Comparison of ENCODE assay signal across 8 mouse cellular contexts in the genomic region with DNA sequence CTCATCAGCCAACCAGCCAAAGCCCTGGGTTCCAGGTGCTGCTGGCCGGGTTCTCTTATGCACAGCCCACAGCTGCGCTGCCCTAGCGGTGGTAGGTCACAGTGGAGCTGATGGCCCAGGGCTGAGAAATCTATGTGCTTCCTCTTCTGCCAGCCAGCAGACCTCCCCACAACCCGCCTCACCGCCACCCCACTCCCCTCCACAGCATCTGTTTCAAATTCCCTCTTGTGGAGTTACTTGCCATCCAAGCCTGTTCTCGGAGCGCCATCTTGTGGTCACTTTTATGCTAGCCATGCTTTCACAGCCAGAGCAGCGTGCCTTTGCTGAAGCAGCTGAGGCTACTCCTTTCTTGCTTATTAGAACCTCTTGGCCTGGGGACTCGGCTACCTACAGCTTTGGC. TPM values are rescaled to one million over a fixed set of nuclear protein-coding genes. Genes with fewer than 3 reads are reported as not detected.
DNase-seq lines count a peak whose midpoint lies in the region; ATAC-seq and TF ChIP-seq lines count a peak whose summit lies in the region.

No protein-coding gene starts in this region.

- H3K4me2 ChIP-seq in forebrain, embryonic 14.5 days (ENCODE audit: low read length): 0 out of 2 replicates have a peak overlapping the region, but pooled peaks have one; percentile 11
- H3K4me2 ChIP-seq in liver, embryonic 16.5 days (ENCODE audit: low read depth, low read length): no peak overlapping the region
- H3K4me2 ChIP-seq in neural tube, embryonic 14.5 days (ENCODE audit: low read depth, low read length): no peak overlapping the region

- peak; percentile 17; the same call in 1 of the 2 replicates for ATAC-seq in cerebellum, adult (ENCODE audit: insufficient number of reproducible peaks, low FRiP score, low TSS enrichment)
- peak; percentile 80 for ATAC-seq in forebrain, embryonic 14.5 days
- peak; percentile 14; the same call in 1 of the 2 replicates for ATAC-seq in liver, embryonic 16.5 days (ENCODE audit: low read depth)
- ATAC-seq in neural tube, embryonic 14.5 days (ENCODE audit: low read depth): peak; percentile 82

- peak; percentile 96 for DNase-seq in forebrain, embryonic 14.5 days (ENCODE audit: low spot score)
- peak; percentile 88 to 94 for DNase-seq in heart, postnatal 14 days
- peak; percentile 67 for DNase-seq in large intestine, adult 2 months (ENCODE audit: low read depth, low spot score)

- no peaks in the 10 kb centered on the region for H3K27me3 ChIP-seq in ES-Bruce4 (ENCODE audit: control insufficient read depth, insufficient read depth, low read length, poor library complexity, severe bottlenecking)
- H3K27me3 ChIP-seq in forebrain, embryonic 14.5 days (replicated peaks; ENCODE audit: control insufficient read depth, insufficient read depth, low read length): no peaks in the 10 kb centered on the region
- H3K27me3 ChIP-seq in liver, embryonic 16.5 days (ENCODE audit: control insufficient read depth, insufficient read depth, low read depth, low read length): no peaks in the 10 kb centered on the region
- H3K27me3 ChIP-seq in neural tube, embryonic 14.5 days (ENCODE audit: control insufficient read depth, insufficient read depth, low read length): no peaks in the 10 kb centered on the region
- H3K27me3 ChIP-seq in testis, adult 2 months (ENCODE audit: control insufficient read depth, insufficient read depth, low read length): no peaks in the 10 kb centered on the region

- H3K9ac ChIP-seq in ES-Bruce4 (ENCODE audit: low read depth, poor library complexity, severe bottlenecking): no peak overlapping the region
- H3K9ac ChIP-seq in forebrain, embryonic 14.5 days (ENCODE audit: low read length): no peak overlapping the region
- H3K9ac ChIP-seq in liver, embryonic 16.5 days (ENCODE audit: low read depth, low read length): no peak overlapping the region
- H3K9ac ChIP-seq in neural tube, embryonic 14.5 days (replicated peaks; ENCODE audit: low read depth, low read length): no peak overlapping the region

- WGBS in forebrain, embryonic 14.5 days: 8% methylated on average over 9 of the region's 9 CpGs
- WGBS in large intestine, adult 2 months: 12% methylated on average over 9 of the region's 9 CpGs
- WGBS in liver, embryonic 16.5 days (ENCODE audit: insufficient replicate concordance): 6% methylated on average over 9 of the region's 9 CpGs
- 7% methylated on average over 9 of the region's 9 CpGs for WGBS in neural tube, embryonic 14.5 days

- H3K4me3 ChIP-seq in ES-Bruce4 (ENCODE audit: low read depth, low read length): no peak overlapping the region
- H3K4me3 ChIP-seq in forebrain, embryonic 14.5 days (ENCODE audit: low read depth, low read length): no peak overlapping the region
- H3K4me3 ChIP-seq in liver, embryonic 16.5 days (ENCODE audit: low read depth, low read length): no peak overlapping the region
- no peak overlapping the region for H3K4me3 ChIP-seq in neural tube, embryonic 14.5 days (ENCODE audit: low read depth, low read length)
- H3K4me3 ChIP-seq in testis, adult 2 months (ENCODE audit: control insufficient read depth, low read depth, low read length): no peak overlapping the region

- H3K4me1 ChIP-seq in ES-Bruce4 (ENCODE audit: control insufficient read depth, insufficient read depth, low read length): peaks cover 7% of the 10 kb centered on the region
- H3K4me1 ChIP-seq in forebrain, embryonic 14.5 days (ENCODE audit: control insufficient read depth, insufficient read depth, low read length): 0 out of 2 replicates have a peak, but pooled peaks cover 2% of the 10 kb centered on the region
- H3K4me1 ChIP-seq in liver, embryonic 16.5 days (ENCODE audit: control insufficient read depth, low read depth, low read length): peaks cover 37% of the 10 kb centered on the region
- H3K4me1 ChIP-seq in neural tube, embryonic 14.5 days (ENCODE audit: control insufficient read depth, insufficient read depth, low read length): peaks cover 10% of the 10 kb centered on the region; the same call in 1 of the 2 replicates
- H3K4me1 ChIP-seq in testis, adult 2 months (ENCODE audit: control insufficient read depth, insufficient read depth, low read length): peaks cover 3% of the 10 kb centered on the region; the same call in 1 of the 2 replicates

- TF ChIP-seq EP300 in ES-Bruce4 (IDR thresholded peaks at IDR 0.05; ENCODE audit: insufficient read depth, low read depth, low read length): no peak

- no peak for TF ChIP-seq POLR2A in ES-Bruce4 (IDR thresholded peaks at IDR 0.05; ENCODE audit: insufficient read depth, low read length)
- no peak for TF ChIP-seq POLR2A in testis, adult 2 months (IDR thresholded peaks at IDR 0.05; ENCODE audit: control insufficient read depth, low read depth, low read length)

- intact Hi-C loops in heart, postnatal 14 days (cut with DNase I): loop anchor here (1.0 to 10.0 kb wide), 5 partner anchors 47 to 1601 kb away; a partner anchor contains a TSS

- peak; percentile 92 for TF ChIP-seq CTCF in ES-Bruce4 (IDR thresholded peaks at IDR 0.05; ENCODE audit: low read depth, low read length)
- TF ChIP-seq CTCF in testis, adult 2 months (IDR thresholded peaks at IDR 0.05; ENCODE audit: control insufficient read depth, insufficient read depth, insufficient replicate concordance, low read depth, low read length): peak; percentile 83; the same call in 1 of the 2 replicates

- H3K36me3 ChIP-seq in ES-Bruce4 (ENCODE audit: control insufficient read depth, insufficient read depth, low read length, poor library complexity, severe bottlenecking): no peaks in the 10 kb centered on the region
- peaks cover 25% of the 10 kb centered on the region for H3K36me3 ChIP-seq in forebrain, embryonic 14.5 days (ENCODE audit: control insufficient read depth, insufficient read depth, low read length)
- H3K36me3 ChIP-seq in liver, embryonic 16.5 days (ENCODE audit: control insufficient read depth, insufficient read depth): peaks cover 4% of the 10 kb centered on the region; the same call in 1 of the 2 replicates
- peaks cover 3% of the 10 kb centered on the region; the same call in 1 of the 2 replicates for H3K36me3 ChIP-seq in neural tube, embryonic 14.5 days (ENCODE audit: control insufficient read depth, insufficient read depth, low read length)
- H3K36me3 ChIP-seq in testis, adult 2 months (ENCODE audit: control insufficient read depth, insufficient read depth, low read length): no peaks in the 10 kb centered on the region

- no peak overlapping the region for H3K27ac ChIP-seq in ES-Bruce4 (ENCODE audit: insufficient read depth, low read length)
- no peak overlapping the region for H3K27ac ChIP-seq in forebrain, embryonic 14.5 days (ENCODE audit: low read depth, low read length)
- no peak overlapping the region for H3K27ac ChIP-seq in liver, embryonic 16.5 days (ENCODE audit: low read length)
- 0 out of 2 replicates have a peak overlapping the region, but pooled peaks have one; percentile 55 for H3K27ac ChIP-seq in neural tube, embryonic 14.5 days (ENCODE audit: low read depth, low read length)
- no peak overlapping the region for H3K27ac ChIP-seq in testis, adult 2 months (ENCODE audit: control insufficient read depth, insufficient read depth, low read depth, low read length)

- no peaks in the 10 kb centered on the region for H3K9me3 ChIP-seq in ES-Bruce4 (replicated peaks; ENCODE audit: control insufficient read depth, insufficient read depth, low read length, poor library complexity, severe bottlenecking)
- no peaks in the 10 kb centered on the region for H3K9me3 ChIP-seq in forebrain, embryonic 14.5 days (replicated peaks; ENCODE audit: control insufficient read depth, low read length)
- H3K9me3 ChIP-seq in liver, embryonic 16.5 days (replicated peaks; ENCODE audit: control insufficient read depth, low read length): no peaks in the 10 kb centered on the region
- no peaks in the 10 kb centered on the region for H3K9me3 ChIP-seq in neural tube, embryonic 14.5 days (ENCODE audit: control insufficient read depth, low read length)

RNA-seq across cellular contexts. Expression of a gene that starts 15.7 kb away (rescaled TPM):
- polyA plus RNA-seq in ES-Bruce4 (2011; ENCODE audit: insufficient read depth, insufficient read length, low read depth, missing spikeins): 6.9 and 7.9 TPM in 2 replicates
- polyA plus RNA-seq in forebrain, embryonic 14.5 days (2014; fragmentation: Nextera tagmentation; extraction: Ambion mirVana): 9.4 and 14.3 TPM in 2 replicates
- 1 to 10 TPM; 5.9 to 8.7 TPM for total RNA-seq in heart, postnatal 14 days (2021)
- 23.6 and 47.4 TPM in 2 replicates for polyA plus RNA-seq in large intestine, adult 2 months (2012; rRNA removed)
- polyA plus RNA-seq in liver, embryonic 16.5 days (2015; fragmentation: Nextera tagmentation; extraction: Ambion mirVana): 4.6 and 5.2 TPM in 2 replicates
- 11.9 and 15.0 TPM in 2 replicates for polyA plus RNA-seq in neural tube, embryonic 14.5 days (2014; fragmentation: Nextera tagmentation; extraction: Ambion mirVana)
- polyA plus RNA-seq in testis, adult 2 months (2012; rRNA removed): 11.7 and 13.4 TPM in 2 replicates

RNA-seq across cellular contexts. Expression of a gene that starts 46.8 kb away (rescaled TPM):
- polyA plus RNA-seq in ES-Bruce4 (2011; ENCODE audit: insufficient read depth, insufficient read length, low read depth, missing spikeins): 17.7 and 18.6 TPM in 2 replicates
- polyA plus RNA-seq in forebrain, embryonic 14.5 days (2014; fragmentation: Nextera tagmentation; extraction: Ambion mirVana): 1.8 and 2.8 TPM in 2 replicates
- total RNA-seq in heart, postnatal 14 days (2021): 10 to 100 TPM; 16.7 to 17.5 TPM
- 10.4 and 13.6 TPM in 2 replicates for polyA plus RNA-seq in large intestine, adult 2 months (2012; rRNA removed)
- polyA plus RNA-seq in liver, embryonic 16.5 days (2015; fragmentation: Nextera tagmentation; extraction: Ambion mirVana): 0.85 and 0.97 TPM in 2 replicates
- polyA plus RNA-seq in neural tube, embryonic 14.5 days (2014; fragmentation: Nextera tagmentation; extraction: Ambion mirVana): 4.3 and 6.2 TPM in 2 replicates
- 16.8 and 17.0 TPM in 2 replicates for polyA plus RNA-seq in testis, adult 2 months (2012; rRNA removed)

Comparison
In these comparisons a context has a peak if more than half of its experiments do, and no peak if none do; other contexts are left out.
1. ATAC-seq: peak in every context shown above with its lines; median percentile 82 in neural tube, embryonic 14.5 days; 80 in forebrain, embryonic 14.5 days; 17 in cerebellum, adult; 14 in liver, embryonic 16.5 days.